Mouse (Mus musculus) frontal cortex, postnatal 10 days (tissue): ENCODE data around the gene Ap1s3.
A peak's percentile ranks its signal among the peaks of the same experiment; 100 is the strongest.
"Not testable (repeated sequence)": the region's sequence is repeated elsewhere in the genome, so short reads cannot be mapped to it uniquely, and the experiment has no call there.

Experiments used
- DNase-seq, 2 experiments: peaks; one replicate each; pipeline ENCODE4 v3.0.0; 2022; ENCODE audit warnings: low spot score in 2 of 2, mixed read lengths in 1 of 2

Ap1s3 gene

DNA sequence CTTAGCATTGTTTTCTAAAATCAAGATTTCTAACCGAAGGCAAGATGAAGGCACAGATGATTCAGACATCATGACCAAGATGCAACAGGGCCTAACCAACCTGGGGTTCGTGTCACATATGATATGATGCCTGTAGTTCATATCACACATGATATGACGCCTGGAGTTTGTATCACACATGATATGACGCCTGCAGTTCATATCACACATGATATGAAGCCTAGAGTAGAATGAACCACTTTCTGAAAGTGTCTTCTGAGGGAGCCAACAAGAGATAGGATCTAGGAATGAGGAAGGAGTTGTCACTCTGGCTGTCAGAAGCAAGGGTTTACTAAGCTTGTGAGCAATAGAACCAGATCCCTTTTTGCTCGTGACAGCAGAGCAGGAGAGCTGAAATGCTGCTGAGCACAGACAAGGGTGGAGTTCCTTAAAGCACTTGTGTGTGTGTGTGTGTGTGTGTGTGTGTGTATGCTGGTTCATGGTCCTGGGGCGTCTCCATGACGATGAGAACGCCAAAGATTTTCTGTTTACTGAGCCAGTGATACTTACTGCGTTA is 2.3 kb downstream of the Ap1s3 start:
- no peak for DNase-seq

GRCm38 (mm10) chr1:79664911-79665310 is 6.9 kb downstream of the Ap1s3 start:
- no peak for DNase-seq

DNA sequence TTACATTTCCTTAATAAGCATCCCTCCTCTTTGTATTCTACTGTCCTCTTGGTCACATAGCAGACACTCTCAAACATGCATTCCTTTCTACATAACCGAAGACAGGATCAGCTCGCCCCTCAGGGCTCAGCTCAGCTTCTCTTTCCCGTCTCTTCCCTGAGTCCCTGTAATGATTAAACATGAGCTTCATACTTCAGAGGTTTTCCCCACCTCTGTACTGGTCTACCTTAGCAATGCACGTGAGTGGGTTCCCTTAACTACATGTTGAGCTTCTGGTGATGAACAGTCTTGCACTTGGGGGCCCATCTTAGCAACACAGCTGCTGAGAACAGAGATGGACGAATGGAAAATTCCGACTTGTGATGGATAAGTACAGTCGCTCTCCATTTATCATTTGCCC is 12.2 kb downstream of the Ap1s3 start:
- no peak for DNase-seq

- DNase-seq = no peak
These were observed 14.4 kb downstream of the Ap1s3 start for GRCm38 (mm10) chr1:79657411-79657810.

DNA sequence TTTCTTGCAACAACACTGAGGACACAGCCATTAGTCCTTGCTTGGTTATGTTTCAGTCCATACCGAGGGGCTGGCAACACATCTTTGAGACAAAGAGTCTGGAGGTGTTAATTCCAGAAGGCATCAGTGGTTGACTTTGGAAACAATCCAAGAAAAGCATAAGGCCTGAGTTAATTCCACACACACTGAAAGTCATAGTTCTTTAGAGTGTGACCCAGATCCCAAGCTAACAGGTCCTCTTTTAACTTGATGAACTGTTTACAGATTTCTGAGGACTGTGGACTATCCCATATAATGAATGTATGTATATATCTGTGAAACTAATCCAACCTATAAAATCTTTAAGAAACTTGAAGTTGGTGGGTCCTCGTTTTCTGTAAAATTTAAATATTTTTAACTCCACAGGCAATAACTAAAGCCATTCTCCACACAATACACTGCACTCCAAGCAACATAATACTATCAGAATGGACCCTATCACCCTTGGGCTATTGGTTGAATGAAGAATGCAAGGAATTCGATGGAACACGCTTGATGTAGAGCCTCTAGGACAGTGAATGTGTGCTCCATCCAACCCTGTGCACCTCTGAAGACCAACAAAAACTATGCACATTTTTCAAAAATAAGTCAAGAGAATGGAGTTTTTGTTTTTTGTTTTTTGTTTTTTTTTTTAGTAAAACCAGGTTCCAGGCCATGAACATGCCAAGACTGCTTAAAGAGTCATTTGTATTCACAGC is 15.8 kb downstream of the Ap1s3 start:
- DNase-seq = no peak

GRCm38 (mm10) chr1:79654948-79655347 is 16.8 kb downstream of the Ap1s3 start:
- DNase-seq = no peak

- DNase-seq = no peak
These were observed 28.2 kb downstream of the Ap1s3 start for GRCm38 (mm10) chr1:79643411-79644110.

DNA sequence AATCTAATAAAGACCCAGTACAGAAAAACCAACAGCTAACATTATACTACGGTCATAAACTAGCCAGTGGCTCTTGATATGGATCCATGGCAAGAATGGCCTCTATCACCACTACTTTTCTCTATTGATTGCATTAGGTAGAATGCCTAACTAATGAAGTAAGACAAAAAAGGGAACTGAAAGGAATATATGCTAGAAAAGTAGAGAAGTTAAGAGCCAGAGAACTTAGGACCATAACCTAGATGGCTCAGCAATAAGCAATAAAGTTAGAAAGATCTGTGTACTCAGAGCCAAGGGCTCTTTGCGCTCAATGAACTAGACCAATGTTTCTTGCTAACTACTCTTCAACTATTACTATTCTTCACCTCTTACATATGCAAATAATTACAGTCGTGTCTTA is 29.1 kb downstream of the Ap1s3 start:
- DNase-seq = no peak

GRCm38 (mm10) chr1:79641355-79641754 is 30.4 kb downstream of the Ap1s3 start:
- no peak for DNase-seq

- DNase-seq = peak; percentile 36 to 68
These were observed 31.6 kb downstream of the Ap1s3 start for GRCm38 (mm10) chr1:79640151-79640550.

GRCm38 (mm10) chr1:79639683-79640082 is 32.1 kb downstream of the Ap1s3 start:
- no peak for DNase-seq

- no peak for DNase-seq
These were observed 32.7 kb downstream of the Ap1s3 start for GRCm38 (mm10) chr1:79639107-79639506.

DNA sequence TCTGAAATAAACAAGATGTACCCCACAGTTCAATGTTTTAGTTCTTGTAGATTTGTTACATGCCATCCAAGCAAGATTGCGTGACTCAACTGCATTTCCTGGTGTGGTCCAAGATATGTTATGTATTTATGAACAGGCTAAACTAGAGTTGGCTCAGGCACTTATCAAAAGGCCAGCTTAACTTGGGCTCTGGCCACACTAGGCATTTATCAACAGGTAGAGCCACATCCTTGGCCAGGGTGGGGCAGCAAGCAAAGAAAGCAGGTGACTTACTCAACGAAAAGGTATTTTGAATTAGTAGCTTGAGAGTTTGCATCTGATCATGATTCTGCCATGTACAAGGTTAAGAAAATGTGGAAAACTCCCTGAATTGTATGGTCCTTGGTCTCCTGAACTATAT is 34.0 kb downstream of the Ap1s3 start:
- no peak for DNase-seq

GRCm38 (mm10) chr1:79631521-79631920 is 40.3 kb downstream of the Ap1s3 start:
- DNase-seq = no peak

DNA sequence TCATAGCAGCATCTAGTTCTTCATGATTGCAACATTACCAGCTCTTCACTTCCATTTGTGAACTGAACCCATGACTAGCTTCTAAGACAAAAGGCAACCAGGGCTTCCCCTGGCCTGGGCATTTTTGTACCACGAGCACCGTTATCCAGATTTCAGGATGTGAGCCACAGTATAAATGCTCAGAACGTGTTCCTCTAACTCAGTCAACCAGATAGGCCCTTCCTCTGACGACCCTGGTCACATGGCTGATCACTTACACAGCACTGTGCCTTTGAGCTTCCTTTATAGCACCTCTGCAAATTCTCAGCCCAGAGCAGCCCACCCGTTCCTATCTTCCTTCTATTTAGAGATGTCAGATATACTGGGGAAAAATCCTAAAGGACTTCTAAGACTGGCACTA is 42.0 kb downstream of the Ap1s3 start:
- no peak for DNase-seq

- DNase-seq = no peak
These were observed 45.6 kb downstream of the Ap1s3 start for GRCm38 (mm10) chr1:79626140-79626539.

- DNase-seq = no peak
These were observed 52.3 kb downstream of the Ap1s3 start for GRCm38 (mm10) chr1:79619434-79619833.

DNA sequence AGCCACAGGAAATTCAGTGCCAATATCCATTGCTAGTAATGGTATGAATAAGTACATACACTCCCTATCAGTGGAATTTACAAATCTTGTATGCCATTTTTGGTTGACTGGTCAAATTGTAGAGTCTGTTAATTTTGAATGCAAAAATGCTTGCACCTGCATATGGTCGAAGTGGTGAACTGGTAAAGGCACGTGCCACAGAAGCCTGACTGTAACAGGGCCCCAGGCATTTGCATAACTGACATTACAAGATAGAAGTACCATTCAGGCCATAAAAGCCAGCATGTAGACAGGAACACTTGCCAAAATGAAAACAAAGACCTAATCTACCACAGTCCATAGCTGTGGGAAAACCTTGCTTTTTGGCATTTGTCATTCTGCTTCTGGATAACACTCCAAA is 55.3 kb downstream of the Ap1s3 start:
- no peak for DNase-seq

- no peak for DNase-seq
These were observed 57.3 kb downstream of the Ap1s3 start for GRCm38 (mm10) chr1:79614456-79614855.

DNA sequence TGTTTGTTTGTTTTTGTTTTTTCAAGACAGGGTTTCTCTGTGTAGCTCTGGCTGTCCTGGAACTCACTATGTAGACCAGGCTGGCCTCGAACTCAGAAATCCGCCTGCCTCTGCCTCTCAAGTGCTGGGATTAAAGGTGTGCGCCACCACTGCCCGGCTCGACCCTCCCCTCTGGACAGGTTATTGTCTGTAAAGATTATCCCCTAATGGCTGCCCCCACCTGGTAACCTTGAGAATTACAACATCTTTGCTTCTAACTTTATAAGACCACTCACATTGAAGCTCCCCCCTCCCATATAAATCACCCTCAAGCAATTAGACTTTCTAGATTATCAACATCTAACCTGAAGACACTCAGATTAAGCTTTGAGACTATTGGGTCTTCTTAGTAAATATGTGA is 60.5 kb downstream of the Ap1s3 start:
- not testable (repeated sequence) for DNase-seq

DNA sequence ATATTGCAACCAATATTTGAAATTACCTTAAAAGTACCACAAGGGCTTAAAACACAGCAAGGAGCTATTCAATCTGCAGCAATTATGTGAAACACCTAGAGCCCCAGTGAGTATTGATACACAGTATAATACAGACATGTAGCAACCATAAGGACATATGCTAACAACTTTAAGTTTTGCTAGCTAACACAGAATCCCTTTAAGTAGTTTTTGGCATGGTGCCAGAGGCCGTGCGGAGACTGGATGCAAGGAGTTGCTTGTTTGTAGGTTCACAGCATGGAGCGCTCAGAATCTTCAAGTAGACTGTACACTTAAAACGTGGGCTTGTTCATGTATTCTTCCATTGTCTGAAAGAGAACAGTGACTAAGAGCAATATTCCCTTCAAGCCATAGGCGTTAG is 62.9 kb downstream of the Ap1s3 start:
- DNase-seq = not testable (repeated sequence)

GRCm38 (mm10) chr1:79602500-79602899 is 69.3 kb downstream of the Ap1s3 start:
- DNase-seq = no peak
